Mouse (Mus musculus) gastrocnemius, postnatal 10 days (tissue): Measurements from ENCODE around the gene Olfr1180. TPM values are rescaled to one million over a fixed set of nuclear protein-coding genes. Genes with fewer than 3 reads are reported as not detected.
"Not testable (repeated sequence)": the region's sequence is repeated elsewhere in the genome, so short reads cannot be mapped to it uniquely, and the experiment has no call there.

Experiments
- DNase-seq: peaks from one replicate; pipeline ENCODE4 v3.0.0; 2021; ENCODE audit warnings: mixed read lengths
- long read RNA-seq, 2 experiments: library from polyadenylated mRNA; stranded (forward); transcript quantifications; one replicate each; pipeline ENCODE4 v2.0.0; 2021
- total RNA-seq, 2 experiments: library from RNA; stranded (reverse); gene quantifications; 2 replicates each; pipeline ENCODE4 v1.2.3; 2021

Olfr1180 gene
- total RNA-seq, result not detected
- long read RNA-seq, experiment 1, result 0 reads
- long read RNA-seq, experiment 2, result 0 reads

- DNase-seq, result no peak
Observed at GRCm38 (mm10) chr2:88419051-88419450, at the start of gene Olfr1180. Gene Olfr1180 (minus strand): TSS chr2:88419151.

GRCm38 (mm10) chr2:88454567-88454966, 35.6 kb upstream of the Olfr1180 start, which contains the start of gene Olfr1183:
Gene Olfr1183 (plus strand): TSS chr2:88454867.
- DNase-seq, result not testable (repeated sequence)

GRCm38 (mm10) chr2:88449031-88449430, 30.1 kb upstream of the Olfr1180 start, which contains the start of gene Gm13757:
Gene Gm13757 (minus strand): TSS chr2:88449131.
- DNase-seq, result no peak

- no peak for DNase-seq
Observed at GRCm38 (mm10) chr2:88426071-88426470, 7.1 kb upstream of the Olfr1180 start, which contains the start of gene Olfr1181. Gene Olfr1181 (minus strand): TSS chr2:88426171.

GRCm38 (mm10) chr2:88406353-88406752, 12.6 kb downstream of the Olfr1180 start, which contains the start of gene Olfr1179:
Gene Olfr1179 (minus strand): TSS chr2:88406453.
- no peak for DNase-seq

GRCm38 (mm10) chr2:88386762-88387161, 32.2 kb downstream of the Olfr1180 start, which contains the start of gene Olfr1178:
Gene Olfr1178 (plus strand): TSS chr2:88387062.
- DNase-seq, result no peak

Other genes with a start within 250 kb of the Olfr1180 start
- gene Olfr1168, start 237.3 kb downstream of the Olfr1180 start, total RNA-seq, result not detected
- not detected for gene Olfr1170, start 190.8 kb downstream of the Olfr1180 start, total RNA-seq
- not detected for gene Olfr1173, start 139.3 kb downstream of the Olfr1180 start, total RNA-seq
- gene Olfr1174-ps, start 104.0 kb downstream of the Olfr1180 start, total RNA-seq, result not detected
- gene Olfr1175-ps, start 91.9 kb downstream of the Olfr1180 start, total RNA-seq, result not detected
- gene Olfr1176, start 82.4 kb downstream of the Olfr1180 start, total RNA-seq, result not detected
- not detected for gene Olfr1177-ps, start 72.7 kb downstream of the Olfr1180 start, total RNA-seq
- not detected for gene Olfr1178, start 32.1 kb downstream of the Olfr1180 start, total RNA-seq
- not detected for gene Olfr1179, start 12.7 kb downstream of the Olfr1180 start, total RNA-seq
- gene Olfr1181, start 7.0 kb upstream of the Olfr1180 start, total RNA-seq, result not detected
- not detected for gene Gm13757, start 30.0 kb upstream of the Olfr1180 start, total RNA-seq
- gene Olfr1183, start 35.7 kb upstream of the Olfr1180 start, total RNA-seq, result not detected
- gene Olfr1184, start 64.4 kb upstream of the Olfr1180 start, total RNA-seq, result not detected
- not detected for gene Olfr1185-ps1, start 74.2 kb upstream of the Olfr1180 start, total RNA-seq
- not detected for gene Olfr1186, start 99.4 kb upstream of the Olfr1180 start, total RNA-seq
- not detected for gene Olfr1188, start 137.8 kb upstream of the Olfr1180 start, total RNA-seq
- gene Olfr1189, start 167.3 kb upstream of the Olfr1180 start, total RNA-seq, result not detected
- not detected for gene Olfr1191-ps1, start 221.4 kb upstream of the Olfr1180 start, total RNA-seq
- gene Olfr1192-ps1, start 229.4 kb upstream of the Olfr1180 start, total RNA-seq, result not detected